Comparison of ENCODE assay signal across 9 mouse cellular contexts in genomic region chr9:122014241-122014667, GRCm38 (mm10). TPM values are rescaled to one million over a fixed set of nuclear protein-coding genes. Genes with fewer than 3 reads are reported as not detected.
A peak's percentile ranks its signal among the peaks of the same experiment; 100 is the strongest.
DNase-seq lines count a peak whose midpoint lies in the region; ATAC-seq and TF ChIP-seq lines count a peak whose summit lies in the region.
"Had no signal": no experiment of that assay in that cellular context is flagged by ENCODE, and none has a peak within 500 bp of the region (broad histone marks: within the 10 kb centered on the region; RNA-seq: fewer than 3 reads in every experiment).

No protein-coding gene starts in this region.

- H3K4me1 ChIP-seq in heart, embryonic 11.5 days (ENCODE audit: control insufficient read depth, insufficient read depth, low read length): peaks cover 5% of the 10 kb centered on the region
- 0 out of 2 replicates have a peak, but pooled peaks cover 3% of the 10 kb centered on the region for H3K4me1 ChIP-seq in forebrain, embryonic 11.5 days (replicated peaks; ENCODE audit: control insufficient read depth, insufficient read depth, low read length)
- H3K4me1 ChIP-seq in hindbrain, embryonic 13.5 days (replicated peaks): peaks cover 10% of the 10 kb centered on the region
- no peaks in the 10 kb centered on the region for H3K4me1 ChIP-seq in small intestine, adult 2 months (ENCODE audit: control insufficient read depth, insufficient read depth, insufficient read length, low read length)

- H3K27me3 ChIP-seq in heart, embryonic 11.5 days (ENCODE audit: control insufficient read depth, insufficient read depth, low read length): no peaks in the 10 kb centered on the region
- H3K27me3 ChIP-seq in forebrain, embryonic 11.5 days (ENCODE audit: control insufficient read depth, insufficient read depth, low read length): no peaks in the 10 kb centered on the region
- no peaks in the 10 kb centered on the region for H3K27me3 ChIP-seq in hindbrain, embryonic 13.5 days
- no peaks in the 10 kb centered on the region for H3K27me3 ChIP-seq in small intestine, adult 2 months (ENCODE audit: control insufficient read depth, insufficient read depth, low read length)
- H3K27me3 ChIP-seq: neural tube, embryonic 13.5 days had no signal

- 17% methylated on average over 10 of the region's 10 CpGs for WGBS in heart, embryonic 11.5 days (ENCODE audit: insufficient replicate concordance)
- 5% methylated on average over 10 of the region's 10 CpGs for WGBS in forebrain, embryonic 11.5 days
- 12% methylated on average over 10 of the region's 10 CpGs for WGBS in hindbrain, embryonic 13.5 days
- WGBS in small intestine, adult 2 months: 5% methylated on average over 10 of the region's 10 CpGs

- no peak overlapping the region for H3K4me3 ChIP-seq in heart, embryonic 11.5 days (ENCODE audit: low read depth, low read length)
- H3K4me3 ChIP-seq in forebrain, embryonic 11.5 days (ENCODE audit: low read depth, low read length): no peak overlapping the region
- no peak overlapping the region for H3K4me3 ChIP-seq in hindbrain, embryonic 13.5 days
- no peak overlapping the region for H3K4me3 ChIP-seq in small intestine, adult 2 months (ENCODE audit: low read depth, low read length)
- H3K4me3 ChIP-seq: neural tube, embryonic 13.5 days had no signal

- TF ChIP-seq CTCF in small intestine, adult 2 months (IDR thresholded peaks at IDR 0.05; ENCODE audit: extremely low read depth, insufficient read length, insufficient replicate concordance, low read depth, low read length): peak; percentile 99; the same call in 1 of the 2 replicates

- H3K36me3 ChIP-seq in heart, embryonic 11.5 days (ENCODE audit: control insufficient read depth, insufficient read depth, low read length): no peaks in the 10 kb centered on the region
- no peaks in the 10 kb centered on the region for H3K36me3 ChIP-seq in forebrain, embryonic 11.5 days (ENCODE audit: control insufficient read depth, insufficient read depth, low read length)
- no peaks in the 10 kb centered on the region for H3K36me3 ChIP-seq in hindbrain, embryonic 13.5 days
- no peaks in the 10 kb centered on the region for H3K36me3 ChIP-seq in small intestine, adult 2 months (ENCODE audit: control insufficient read depth, insufficient read depth, low read length)
- H3K36me3 ChIP-seq: neural tube, embryonic 13.5 days had no signal

- no peak for ATAC-seq in heart, embryonic 11.5 days (replicated peaks; ENCODE audit: insufficient number of reproducible peaks, low FRiP score, low TSS enrichment)
- no peak for ATAC-seq in forebrain, embryonic 11.5 days (replicated peaks; ENCODE audit: low FRiP score)
- ATAC-seq in hindbrain, embryonic 13.5 days (ENCODE audit: low FRiP score): 0 out of 2 replicates have a peak, but pooled peaks have one; percentile 47
- ATAC-seq in megakaryocyte progenitor cell, adult 5-6 weeks (replicated peaks; ENCODE audit: poor library complexity): peak; percentile 93

- peak; percentile 96 for DNase-seq in heart, adult 11 months
- peak; percentile 49 for DNase-seq in c-Kit-negative CD71-positive TER-119-positive erythroid progenitor cells, embryonic 14.5 days (ENCODE audit: low read depth, low spot score)
- DNase-seq in forebrain, embryonic 11.5 days (ENCODE audit: low spot score): peak; percentile 89
- peak; percentile 72 to 90 for DNase-seq in layer of hippocampus, postnatal 25 days (ENCODE audit: extremely low spot score in 1 of 2, low spot score in 1 of 2)

- H3K4me2 ChIP-seq in heart, embryonic 11.5 days: no peak overlapping the region
- H3K4me2 ChIP-seq in forebrain, embryonic 11.5 days (ENCODE audit: low read depth, low read length, severe bottlenecking): no peak overlapping the region
- no peak overlapping the region for H3K4me2 ChIP-seq in hindbrain, embryonic 13.5 days
- H3K4me2 ChIP-seq: neural tube, embryonic 13.5 days had no signal

- no peaks in the 10 kb centered on the region for H3K9me3 ChIP-seq in heart, embryonic 11.5 days (replicated peaks; ENCODE audit: control insufficient read depth, low read length)
- no peaks in the 10 kb centered on the region for H3K9me3 ChIP-seq in forebrain, embryonic 11.5 days (ENCODE audit: control insufficient read depth, low read length)
- H3K9me3 ChIP-seq in hindbrain, embryonic 13.5 days: no peaks in the 10 kb centered on the region
- H3K9me3 ChIP-seq: neural tube, embryonic 13.5 days had no signal

- no peak overlapping the region for H3K9ac ChIP-seq in heart, embryonic 11.5 days (ENCODE audit: low read depth, low read length)
- H3K9ac ChIP-seq in forebrain, embryonic 11.5 days (ENCODE audit: low read length): no peak overlapping the region
- H3K9ac ChIP-seq in hindbrain, embryonic 13.5 days: no peak overlapping the region
- H3K9ac ChIP-seq: neural tube, embryonic 13.5 days had no signal

- TF ChIP-seq POLR2A in small intestine, adult 2 months (IDR thresholded peaks at IDR 0.05; ENCODE audit: low read depth, low read length): no peak

- H3K27ac ChIP-seq in heart, embryonic 11.5 days (ENCODE audit: low read depth, low read length): no peak overlapping the region
- H3K27ac ChIP-seq in forebrain, embryonic 11.5 days (ENCODE audit: low read depth, low read length): no peak overlapping the region
- no peak overlapping the region for H3K27ac ChIP-seq in hindbrain, embryonic 13.5 days
- no peak overlapping the region for H3K27ac ChIP-seq in small intestine, adult 2 months (ENCODE audit: insufficient read depth, low read depth, low read length)
- H3K27ac ChIP-seq: neural tube, embryonic 13.5 days had no signal

RNA-seq across cellular contexts. Expression of gene Pomgnt2, which starts 17.3 kb away (rescaled TPM):
- 8.8 and 10.6 TPM in 2 replicates for polyA plus RNA-seq in heart, embryonic 11.5 days (2014; fragmentation: Nextera tagmentation; extraction: Ambion mirVana)
- 12.9 and 14.6 TPM in 2 replicates for polyA plus RNA-seq in forebrain, embryonic 11.5 days (2014; fragmentation: Nextera tagmentation; extraction: Ambion mirVana)
- 23.4 and 25.2 TPM in 2 replicates for polyA plus RNA-seq in hindbrain, embryonic 13.5 days (2015; fragmentation: Nextera tagmentation; extraction: Ambion mirVana)
- total RNA-seq in layer of hippocampus, postnatal 25 days (2021): 10 to 100 TPM; 38.1 to 40.7 TPM
- 3.2 and 4.6 TPM in 2 replicates for total RNA-seq in megakaryocyte progenitor cell, adult 5-6 weeks (2015)
- total RNA-seq in megakaryocyte progenitor cell, adult 5-6 weeks (2017): 4.9 and 6.7 TPM in 2 replicates
- 7.5 and 10.4 TPM in 2 replicates for polyA plus RNA-seq in small intestine, adult 2 months (2012; rRNA removed)

Comparison
In these comparisons a context has a peak if more than half of its experiments do, and no peak if none do; other contexts are left out.
1. ATAC-seq: peak in hindbrain, embryonic 13.5 days (single experiment) and megakaryocyte progenitor cell, adult 5-6 weeks (single experiment); none in heart, embryonic 11.5 days (single experiment) and forebrain, embryonic 11.5 days (single experiment).
2. Peak in every context shown above with its lines, with median percentiles within 50 percentile points of each other: DNase-seq.